Mouse (Mus musculus): Measurements from ENCODE around the gene Selenoh. TPM values are rescaled to one million over a fixed set of nuclear protein-coding genes. Genes with fewer than 3 reads are reported as not detected.
"Not testable (repeated sequence)": the region's sequence is repeated elsewhere in the genome, so short reads cannot be mapped to it uniquely, and the experiment has no call there.

Selenoh gene
- polyA plus RNA-seq, 1 experiment from 2014 or later = 163 TPM

DNA sequence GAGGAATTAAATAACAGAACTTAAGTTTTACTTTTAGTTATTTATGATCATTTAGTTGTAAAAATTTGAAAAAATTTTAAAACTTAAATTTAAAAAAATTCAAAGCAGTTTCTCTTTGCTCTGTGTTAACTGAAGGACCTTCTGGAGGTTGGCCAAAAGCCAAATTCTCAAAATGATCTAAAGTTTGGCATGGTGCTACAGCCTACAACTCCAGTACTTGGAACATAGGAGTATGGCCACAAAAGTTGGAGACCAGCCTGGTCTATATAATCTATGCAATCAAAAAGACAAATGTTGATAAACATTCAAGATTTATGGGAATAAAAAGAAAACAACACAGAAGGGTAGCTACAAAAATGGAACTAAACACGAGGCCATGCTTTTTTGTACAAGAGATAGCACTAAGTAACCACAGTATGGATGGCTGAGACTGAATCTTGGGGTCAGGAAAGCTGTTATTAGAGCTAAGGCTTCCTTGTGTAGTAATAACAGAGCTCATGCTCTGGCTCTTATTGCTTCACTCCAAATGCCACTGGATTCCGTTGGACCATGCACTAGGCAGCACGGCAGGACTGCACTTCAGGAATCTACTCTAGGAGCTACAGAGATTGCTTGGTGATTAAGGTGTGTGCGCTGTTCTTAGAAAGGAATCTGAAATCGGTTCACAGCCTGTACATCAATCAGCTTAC lies 24.6 kb upstream of the Selenoh start:
- Histone ChIP-seq H3K27ac (no peak overlapping the region), H3K4me2 (no peak overlapping the region), H3K27me3 (replicated peaks) (no peaks in the 10 kb centered on the region), H3K9me3 (replicated peaks) (no peaks in the 10 kb centered on the region), H3K4me1 (no peaks in the 10 kb centered on the region), H3K36me3 (peaks cover 91% of the 10 kb centered on the region), H3K4me3 (no peak overlapping the region), H3K9ac (no peak overlapping the region)
- 80% methylated on average over 5 of the region's 5 CpGs for WGBS (ENCODE audit: insufficient replicate concordance)
- no peak for ATAC-seq

DNA sequence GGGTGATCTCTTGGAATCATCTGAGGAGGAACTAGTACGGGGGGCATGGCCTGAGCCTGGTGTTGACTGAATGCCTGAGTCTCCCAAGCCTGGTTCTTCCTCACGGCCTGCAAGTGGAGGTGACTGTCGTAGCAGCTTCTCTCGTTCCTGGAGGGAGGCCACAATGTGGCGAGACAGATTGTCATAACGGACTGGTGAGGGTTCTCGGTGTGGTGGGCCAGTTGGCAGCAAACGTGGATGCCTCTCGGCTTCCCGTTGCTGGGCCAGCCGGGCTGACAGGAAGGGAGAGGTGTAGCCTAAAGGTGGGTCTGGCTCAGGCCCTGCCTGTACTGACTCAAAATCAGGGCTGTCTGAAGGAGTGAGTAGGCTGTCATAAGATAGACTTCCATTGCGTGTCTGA lies 19.5 kb upstream of the Selenoh start:
- Histone ChIP-seq H3K4me2 (no peak overlapping the region), H3K36me3 (peaks cover 96% of the 10 kb centered on the region), H3K27me3 (replicated peaks) (no peaks in the 10 kb centered on the region), H3K27ac (no peak overlapping the region), H3K4me1 (peaks cover 13% of the 10 kb centered on the region), H3K9me3 (replicated peaks) (no peaks in the 10 kb centered on the region), H3K4me3 (no peak overlapping the region), H3K9ac (no peak overlapping the region)
- WGBS (ENCODE audit: insufficient replicate concordance) = 81% methylated on average over 12 of the region's 12 CpGs
- peak; percentile 35 for ATAC-seq

DNA sequence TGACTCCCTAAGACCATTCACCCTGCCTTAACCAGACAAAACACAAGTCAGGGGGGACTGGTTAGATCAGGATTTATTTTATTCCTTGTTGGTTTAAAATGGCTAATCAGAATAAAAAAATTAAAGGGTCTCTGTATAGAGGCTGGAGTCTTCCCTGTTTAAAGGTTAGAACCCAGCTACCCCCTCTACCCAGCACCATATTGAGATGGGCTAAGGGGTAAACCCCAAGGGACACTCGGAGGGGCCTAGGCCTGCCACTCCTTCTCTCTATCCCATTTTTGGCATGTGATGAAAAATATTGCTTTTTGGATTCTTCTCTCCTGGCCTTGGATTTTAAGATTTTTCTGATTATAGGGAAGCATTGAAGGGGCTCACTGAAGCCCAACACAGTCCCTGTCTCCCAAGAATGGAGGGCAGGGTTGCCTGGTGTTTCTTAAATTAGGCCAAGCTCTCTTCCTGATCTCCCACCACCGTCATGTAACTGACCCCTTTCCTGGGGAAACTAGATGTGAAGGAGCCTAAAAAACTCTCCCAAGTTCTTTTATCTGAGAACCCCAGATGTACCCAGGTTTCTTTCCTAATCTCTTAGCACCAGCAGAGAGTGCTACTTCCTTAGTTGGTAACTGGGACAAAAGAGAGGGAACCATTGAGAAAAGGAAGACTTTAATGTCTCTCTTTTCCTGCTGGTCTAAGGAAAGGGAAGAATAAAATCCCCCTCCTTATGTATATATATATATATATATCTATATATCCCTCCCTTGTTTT lies 17.7 kb upstream of the Selenoh start:
- H3K27ac ChIP-seq = peak overlapping the region; percentile 43; the same call in 1 of the 2 replicates
- H3K9me3 ChIP-seq (replicated peaks) = no peaks in the 10 kb centered on the region
- no peaks in the 10 kb centered on the region for H3K27me3 ChIP-seq (replicated peaks)
- H3K4me2 ChIP-seq = no peak overlapping the region
- ATAC-seq = no peak; the same call in 1 of the 2 replicates
- H3K4me1 ChIP-seq = peaks cover 24% of the 10 kb centered on the region
- no peak overlapping the region for H3K4me3 ChIP-seq
- no peak overlapping the region for H3K9ac ChIP-seq
- 50% methylated on average over 2 of the region's 2 CpGs for WGBS (ENCODE audit: insufficient replicate concordance)
- H3K36me3 ChIP-seq = peaks cover 91% of the 10 kb centered on the region

DNA sequence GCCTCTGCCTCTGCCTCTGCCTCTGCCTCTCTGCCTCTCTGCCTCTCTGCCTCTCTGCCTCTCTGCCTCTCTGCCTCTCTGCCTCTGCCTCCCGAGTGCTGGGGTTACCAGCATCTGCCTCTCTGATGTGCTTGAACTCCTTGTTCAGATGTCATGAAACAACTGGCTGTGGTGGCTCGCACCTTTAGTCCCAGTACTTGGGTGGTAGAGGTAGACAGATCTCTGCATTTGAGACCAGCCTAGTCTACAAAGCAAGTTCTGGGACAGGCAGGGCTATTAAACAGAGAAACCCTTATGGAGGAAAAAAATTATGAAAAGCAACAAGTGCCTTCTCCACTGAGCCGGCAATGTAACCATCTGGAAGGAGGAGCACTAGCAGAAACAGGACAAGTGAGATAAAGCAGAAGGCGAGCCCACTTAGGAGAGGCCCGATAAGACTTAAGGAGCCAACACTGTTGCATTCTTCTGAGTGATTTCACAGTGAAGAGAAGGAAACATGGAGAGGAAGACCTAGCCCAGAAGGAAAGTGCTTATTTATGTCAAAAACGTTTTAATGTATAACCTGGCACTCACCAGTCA lies 12.1 kb upstream of the Selenoh start:
- Histone ChIP-seq H3K27me3 (replicated peaks) (no peaks in the 10 kb centered on the region), H3K4me2 (peak overlapping the region; percentile 71), H3K27ac (peak overlapping the region; percentile 99), H3K9me3 (replicated peaks) (no peaks in the 10 kb centered on the region), H3K4me1 (peaks cover 47% of the 10 kb centered on the region), H3K36me3 (peaks cover 54% of the 10 kb centered on the region), H3K9ac (peak overlapping the region; percentile 74), H3K4me3 (peak overlapping the region; percentile 43)
- 24% methylated on average over 6 of the region's 6 CpGs for WGBS (ENCODE audit: insufficient replicate concordance)
- peak; percentile 64 for ATAC-seq

GRCm38 (mm10) chr2:84679016-84679415 lies 8.4 kb upstream of the Selenoh start, which contains the start of gene Tmx2:
Tmx2 (minus strand) TSS chr2:84679140.
- Histone ChIP-seq H3K4me1 (peaks cover 61% of the 10 kb centered on the region), H3K4me3 (peak within 1 kb of the TSS; percentile 96), H3K4me2 (peak within 1 kb of the TSS; percentile 86), H3K36me3 (peaks cover 42% of the 10 kb centered on the region), H3K9me3 (replicated peaks) (no peaks in the 10 kb centered on the region), H3K9ac (peak within 1 kb of the TSS; percentile 87), H3K27me3 (replicated peaks) (no peaks in the 10 kb centered on the region), H3K27ac (peak within 1 kb of the TSS; percentile 88)
- 10% methylated on average over 8 of the region's 8 CpGs for WGBS (ENCODE audit: insufficient replicate concordance)
- ATAC-seq = no peak

- Histone ChIP-seq H3K27ac (peak within 1 kb of the TSS; percentile 88), H3K9me3 (replicated peaks) (no peaks in the 10 kb centered on the region), H3K9ac (peak within 1 kb of the TSS; percentile 87), H3K4me1 (peaks cover 53% of the 10 kb centered on the region), H3K4me2 (peak within 1 kb of the TSS; percentile 86), H3K4me3 (peak within 1 kb of the TSS; percentile 96), H3K36me3 (peaks cover 49% of the 10 kb centered on the region), H3K27me3 (replicated peaks) (no peaks in the 10 kb centered on the region)
- ATAC-seq = peak; percentile 95
- WGBS (ENCODE audit: insufficient replicate concordance) = 1% methylated on average over 44 of the region's 44 CpGs
Observed at GRCm38 (mm10) chr2:84677968-84678880, 7.7 kb upstream of the Selenoh start, which contains the start of the genes Gm28635 and Med19. Gm28635 (minus strand) TSS chr2:84678041. Med19 (plus strand) TSS chr2:84678402.

DNA sequence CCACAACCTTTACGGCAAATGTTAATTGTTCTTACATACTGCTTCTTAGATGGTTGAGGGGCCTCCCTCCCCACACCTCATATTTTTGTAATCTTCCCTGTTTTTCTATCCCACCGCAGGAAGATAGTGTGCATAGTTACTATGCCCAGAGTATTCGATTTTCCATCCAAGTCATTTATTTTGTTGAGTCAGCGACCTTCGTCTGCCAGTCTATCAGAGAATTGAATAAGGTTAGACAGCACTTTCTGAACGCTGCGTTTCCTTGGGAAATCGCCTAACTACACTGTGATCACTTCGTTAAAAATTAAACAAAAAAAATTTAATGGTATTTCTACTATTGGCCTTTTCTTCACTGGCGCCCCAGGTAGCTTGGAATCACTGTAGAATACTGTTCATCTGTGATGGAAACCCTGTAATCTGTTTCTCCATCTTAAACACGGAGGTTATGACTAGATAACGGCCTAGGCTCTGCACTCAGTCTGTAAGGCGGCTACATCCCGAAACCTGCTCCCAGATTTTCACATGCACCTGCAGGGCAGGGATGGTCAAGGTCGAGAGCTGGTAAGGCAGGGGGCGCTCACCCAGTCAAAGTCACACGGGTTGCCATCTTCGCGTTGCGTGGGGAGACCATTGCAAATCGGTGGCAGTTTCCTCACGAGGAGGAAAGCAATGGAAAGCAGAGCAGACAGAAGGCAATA lies 6.8 kb upstream of the Selenoh start:
- Histone ChIP-seq H3K4me1 (peaks cover 46% of the 10 kb centered on the region), H3K4me3 (peak overlapping the region; percentile 75), H3K27ac (peak overlapping the region; percentile 63), H3K27me3 (replicated peaks) (no peaks in the 10 kb centered on the region), H3K9me3 (replicated peaks) (no peaks in the 10 kb centered on the region), H3K9ac (peak overlapping the region; percentile 72), H3K36me3 (peaks cover 58% of the 10 kb centered on the region), H3K4me2 (peak overlapping the region; percentile 77)
- 8% methylated on average over 22 of the region's 22 CpGs for WGBS (ENCODE audit: insufficient replicate concordance)
- ATAC-seq = peak; percentile 50

DNA sequence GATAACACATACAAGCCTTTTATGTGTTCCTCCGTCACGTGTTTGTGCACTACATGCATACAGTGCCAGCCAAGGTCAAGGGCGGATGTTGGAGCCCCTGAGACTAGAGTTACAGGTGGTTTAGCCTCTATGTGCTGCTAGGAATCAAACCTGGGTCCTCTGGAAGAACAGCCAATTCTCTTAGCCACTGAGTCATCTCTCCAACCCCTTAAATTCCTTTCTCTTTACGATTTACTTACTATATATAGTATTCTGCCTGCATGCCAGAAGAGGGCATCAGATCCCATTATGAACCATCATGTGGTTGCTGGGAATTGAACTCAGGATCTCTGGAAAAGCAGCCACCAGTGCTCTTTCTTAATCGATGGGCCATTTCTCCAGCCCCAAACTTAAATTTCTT lies 965 bp upstream of the Selenoh start:
- H3K9ac ChIP-seq; H3K27me3 ChIP-seq (replicated peaks); H3K27ac ChIP-seq; ATAC-seq; H3K9me3 ChIP-seq (replicated peaks): not testable (repeated sequence)
- WGBS (ENCODE audit: insufficient replicate concordance) = 76% methylated on average over 4 of the region's 5 CpGs
- H3K4me2 ChIP-seq = peak overlapping the region; percentile 87
- H3K4me3 ChIP-seq = peak overlapping the region; percentile 93; the same call in 1 of the 2 replicates
- H3K4me1 ChIP-seq = peaks cover 34% of the 10 kb centered on the region
- H3K36me3 ChIP-seq = peaks cover 60% of the 10 kb centered on the region

- H3K36me3 ChIP-seq = peaks cover 45% of the 10 kb centered on the region
Observed at GRCm38 (mm10) chr2:84669828-84670568, 572 bp downstream of the Selenoh start.

GRCm38 (mm10) chr2:84666081-84666480 lies 4.5 kb downstream of the Selenoh start:
- H3K4me3 ChIP-seq = no peak overlapping the region
- peak overlapping the region; percentile 36; the same call in 1 of the 2 replicates for H3K27ac ChIP-seq
- peaks cover 24% of the 10 kb centered on the region for H3K4me1 ChIP-seq
- no peak overlapping the region for H3K9ac ChIP-seq
- peaks cover 17% of the 10 kb centered on the region for H3K36me3 ChIP-seq
- no peaks in the 10 kb centered on the region for H3K27me3 ChIP-seq (replicated peaks)
- WGBS (ENCODE audit: insufficient replicate concordance) = 38% methylated on average over 12 of the region's 12 CpGs
- no peak overlapping the region for H3K4me2 ChIP-seq
- no peaks in the 10 kb centered on the region for H3K9me3 ChIP-seq (replicated peaks)
- no peak for ATAC-seq

More at GRCm38 (mm10) chr2:84669828-84670568, 572 bp downstream of the Selenoh start:
- Histone ChIP-seq H3K27ac (peak overlapping the region; percentile 86), H3K4me1 (peaks cover 28% of the 10 kb centered on the region), H3K4me2 (peak overlapping the region; percentile 87), H3K4me3 (peak overlapping the region; percentile 93), H3K27me3 (replicated peaks) (no peaks in the 10 kb centered on the region), H3K9ac (peak overlapping the region; percentile 88), H3K9me3 (replicated peaks) (no peaks in the 10 kb centered on the region)
- ATAC-seq = peak; percentile 66
- 3% methylated on average over 39 of the region's 39 CpGs for WGBS (ENCODE audit: insufficient replicate concordance)

Data from liver, embryonic 12.5 days (tissue).